Mouse (Mus musculus) kidney, adult 2 months (tissue): Measurements from ENCODE around the gene Hspa1a. TPM values are rescaled to one million over a fixed set of nuclear protein-coding genes. Genes with fewer than 3 reads are reported as not detected.
"Not testable (repeated sequence)": the region's sequence is repeated elsewhere in the genome, so short reads cannot be mapped to it uniquely, and the experiment has no call there.

Source experiments
- DNase-seq: peaks from one replicate; pipeline ENCODE4 v3.0.0; 2021
- H3K27ac ChIP-seq: fragments of 200-500 bp; 2 replicates; pipeline ENCODE4 v1.5.1; 2012; ENCODE audit warnings: low read depth, low read length, control low read depth, inconsistent platforms; ENCODE audit not compliant: insufficient read depth
- H3K27me3 ChIP-seq: fragments of 200-500 bp; replicated peaks from 2 replicates; pipeline ENCODE4 v1.6.1; 2012; ENCODE audit warnings: mild to moderate bottlenecking, moderate library complexity, low read length, inconsistent platforms; ENCODE audit not compliant: control insufficient read depth, insufficient read depth
- H3K36me3 ChIP-seq: fragments of 200-500 bp; 2 replicates; pipeline ENCODE4 v1.6.1; 2012; ENCODE audit warnings: mild to moderate bottlenecking, moderate library complexity, low read length, inconsistent platforms; ENCODE audit not compliant: control insufficient read depth, insufficient read depth
- H3K4me1 ChIP-seq: fragments of 200-500 bp; 2 replicates; pipeline ENCODE4 v1.6.1; 2011; ENCODE audit warnings: low read length; ENCODE audit not compliant: control insufficient read depth, insufficient read depth
- H3K4me3 ChIP-seq: fragments of 200-500 bp; 2 replicates; pipeline ENCODE4 v1.5.1; 2011; ENCODE audit warnings: mild to moderate bottlenecking, low read depth, low read length, control low read depth; ENCODE audit not compliant: insufficient read depth
- CTCF ChIP-seq: fragments of 200-500 bp; conservative IDR thresholded peaks from 2 replicates; pipeline ENCODE4 v1.5.1; 2011; ENCODE audit warnings: low read depth, mild to moderate bottlenecking, control low read depth, low read length, moderate library complexity, mixed read lengths; ENCODE audit not compliant: insufficient read depth, insufficient read length
- POLR2A ChIP-seq: fragments of 200-500 bp; IDR thresholded peaks from one replicate; pipeline ENCODE4 v1.6.1; 2011; ENCODE audit warnings: low read depth, low read length, control low read depth
- WGBS: fragments of 180-500 bp; shearing (Covaris S2); methylation state at CpG from one replicate; pipeline ENCODE4 v1.1.7; 2018; 5-methylcytosine and 5-hydroxymethylcytosine counted together
- polyA plus RNA-seq: library from polyadenylated mRNA; depleted of rRNA; stranded (reverse); fragments of >200 nt; gene quantifications from 2 replicates; pipeline ENCODE4 v1.2.3, GENCODE M21; 2012

Hspa1a gene
- polyA plus RNA-seq, 1 experiment, result 23.4 TPM

DNA sequence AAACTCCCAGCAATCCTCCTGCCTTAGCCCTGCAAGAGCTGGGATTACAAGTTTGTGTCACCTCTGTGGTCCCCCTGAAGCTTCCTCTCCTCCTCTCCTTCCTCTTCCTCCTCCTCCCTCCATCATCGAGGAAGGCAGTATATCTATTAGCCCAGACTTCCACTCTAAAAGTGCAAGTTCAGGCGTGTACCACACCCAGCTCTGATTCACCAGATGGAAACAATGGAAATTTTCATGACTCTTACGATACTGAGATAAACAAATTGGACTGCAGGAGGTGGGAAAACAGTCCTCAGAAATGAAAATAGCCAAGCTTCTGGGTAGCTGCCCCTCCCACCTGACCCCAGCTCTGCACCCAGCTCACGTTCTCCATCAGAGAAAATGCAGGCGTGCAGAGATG, 6.3 kb downstream of the Hspa1a start:
- 69% methylated on average over 5 of the region's 5 CpGs for WGBS
- DNase-seq, result no peak

DNA sequence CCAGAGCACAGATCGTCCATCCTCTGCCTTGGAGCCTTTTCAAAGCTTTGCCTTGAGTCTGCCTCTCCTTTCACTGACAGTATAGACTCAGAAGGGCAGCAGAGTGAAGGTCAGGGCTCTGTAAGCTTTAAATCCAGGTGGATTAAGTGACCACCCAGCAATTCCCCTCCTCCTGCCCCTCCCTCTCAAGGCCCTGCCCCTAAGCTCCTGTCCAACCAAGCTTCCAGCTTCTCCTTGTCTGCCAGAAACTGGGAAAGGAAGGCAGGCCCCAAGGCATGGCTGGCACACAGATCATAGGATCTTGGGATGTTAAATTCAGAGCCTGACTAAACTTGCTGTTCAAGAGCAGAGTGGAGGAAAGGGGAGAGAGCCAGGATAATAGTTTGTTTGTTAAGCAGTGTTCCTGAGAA, 7.3 kb downstream of the Hspa1a start:
- no peak overlapping the region for H3K4me3 ChIP-seq
- no peaks in the 10 kb centered on the region for H3K36me3 ChIP-seq
- no peaks in the 10 kb centered on the region for H3K27me3 ChIP-seq
- peaks cover 9% of the 10 kb centered on the region; the same call in 1 of the 2 replicates for H3K4me1 ChIP-seq
- 42% methylated on average over 1 of the region's 1 CpGs for WGBS
- H3K27ac ChIP-seq, result peak overlapping the region; percentile 85
- no peak for TF ChIP-seq POLR2A
- TF ChIP-seq CTCF, result no peak
- peak; percentile 75 for DNase-seq

More for the DNA sequence above, 6.3 kb downstream of the Hspa1a start:
- TF ChIP-seq CTCF, result no peak
- no peak for TF ChIP-seq POLR2A
- Histone ChIP-seq H3K27ac (peak overlapping the region; percentile 15; the same call in 1 of the 2 replicates), H3K4me3 (no peak overlapping the region), H3K27me3 (no peaks in the 10 kb centered on the region), H3K4me1 (0 out of 2 replicates have a peak, but pooled peaks cover 5% of the 10 kb centered on the region), H3K36me3 (no peaks in the 10 kb centered on the region)

DNA sequence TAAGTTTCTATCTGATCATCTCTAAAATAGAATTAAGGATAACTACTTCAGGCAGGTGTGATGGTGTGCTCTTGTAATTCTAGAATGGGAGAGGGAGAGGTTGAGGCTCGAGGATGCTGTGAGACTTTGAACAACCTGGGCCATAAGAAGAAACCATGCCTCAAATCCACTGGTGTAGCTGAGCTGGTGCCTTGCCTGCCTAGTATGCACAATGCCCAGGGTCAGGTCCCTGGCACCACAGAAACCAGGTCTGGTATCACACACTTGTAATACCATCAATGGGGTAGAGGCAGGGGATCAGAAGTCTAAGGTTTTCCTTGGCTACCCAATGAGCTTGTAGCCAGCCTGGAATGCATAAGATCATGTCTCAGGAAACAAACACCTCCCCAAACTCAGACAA, 9.1 kb downstream of the Hspa1a start:
- no peaks in the 10 kb centered on the region for H3K27me3 ChIP-seq
- TF ChIP-seq CTCF (no peak), POLR2A (no peak)
- H3K36me3 ChIP-seq, result no peaks in the 10 kb centered on the region
- H3K27ac ChIP-seq, result 0 out of 2 replicates have a peak overlapping the region, but pooled peaks have one; percentile 39
- no peak overlapping the region for H3K4me3 ChIP-seq
- H3K4me1 ChIP-seq, result peaks cover 9% of the 10 kb centered on the region; the same call in 1 of the 2 replicates
- no peak for DNase-seq
- WGBS, result 82% methylated on average over 1 of the region's 1 CpGs

- no peaks in the 10 kb centered on the region for H3K36me3 ChIP-seq
- H3K27me3 ChIP-seq, result no peaks in the 10 kb centered on the region
- no peak for DNase-seq
- H3K4me3 ChIP-seq, result no peak overlapping the region
- H3K4me1 ChIP-seq, result peaks cover 9% of the 10 kb centered on the region; the same call in 1 of the 2 replicates
- 45% methylated on average over 3 of the region's 3 CpGs for WGBS
- peak overlapping the region; percentile 83 for H3K27ac ChIP-seq
- TF ChIP-seq POLR2A (no peak), CTCF (no peak)
These were observed 9.8 kb downstream of the Hspa1a start for GRCm38 (mm10) chr17:34962125-34962524.

DNA sequence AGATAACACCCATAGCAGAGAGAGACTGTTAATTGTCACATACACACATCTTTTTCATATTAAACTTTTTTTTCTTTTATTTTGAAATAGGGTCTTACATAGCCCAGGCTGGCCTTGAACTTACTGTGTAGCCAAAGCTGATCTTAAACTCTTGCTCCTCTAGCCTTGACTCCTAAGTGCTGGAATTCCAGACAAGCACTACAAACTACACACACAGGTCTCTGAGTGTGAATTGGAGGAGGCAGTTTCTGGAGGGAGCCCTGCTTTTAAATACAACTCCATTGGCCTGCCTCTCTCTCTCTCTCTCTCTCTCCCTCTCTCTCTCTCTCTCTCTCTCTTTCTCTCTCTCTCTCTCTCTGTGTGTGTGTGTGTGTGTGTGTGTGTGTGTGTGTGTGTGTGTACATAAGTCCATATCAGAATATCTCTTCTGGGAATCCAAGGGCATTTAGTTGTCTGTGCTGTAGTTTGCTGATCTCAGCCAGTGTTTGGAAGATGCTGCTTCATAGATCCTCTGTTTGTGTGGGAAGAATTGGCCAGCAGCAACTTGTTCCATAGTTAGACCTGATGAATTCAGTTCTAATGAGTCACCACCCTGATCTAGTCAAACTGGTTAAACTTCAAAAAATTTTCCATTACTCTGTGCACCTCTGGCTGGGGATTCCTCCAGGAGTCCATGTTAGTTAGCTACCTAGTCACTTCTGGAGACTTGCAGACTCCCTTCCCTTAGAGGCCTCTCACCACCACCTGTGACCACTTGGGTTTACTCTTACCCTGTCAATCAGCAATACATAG, 11.1 kb downstream of the Hspa1a start:
- TF ChIP-seq POLR2A (no peak), CTCF (no peak)
- Histone ChIP-seq H3K27me3 (no peaks in the 10 kb centered on the region), H3K27ac (peak overlapping the region; percentile 83; the same call in 1 of the 2 replicates), H3K36me3 (no peaks in the 10 kb centered on the region), H3K4me3 (no peak overlapping the region), H3K4me1 (peaks cover 9% of the 10 kb centered on the region; the same call in 1 of the 2 replicates)
- peak; percentile 60 for DNase-seq

GRCm38 (mm10) chr17:34959881-34960515, 12.0 kb downstream of the Hspa1a start:
- WGBS, result 7% methylated on average over 12 of the region's 12 CpGs
- DNase-seq, result peak; percentile 84
- Histone ChIP-seq H3K27me3 (no peaks in the 10 kb centered on the region), H3K27ac (peak overlapping the region; percentile 98), H3K36me3 (no peaks in the 10 kb centered on the region), H3K4me1 (peaks cover 6% of the 10 kb centered on the region; the same call in 1 of the 2 replicates), H3K4me3 (peak overlapping the region; percentile 24)
- TF ChIP-seq CTCF (no peak), POLR2A (no peak)

DNA sequence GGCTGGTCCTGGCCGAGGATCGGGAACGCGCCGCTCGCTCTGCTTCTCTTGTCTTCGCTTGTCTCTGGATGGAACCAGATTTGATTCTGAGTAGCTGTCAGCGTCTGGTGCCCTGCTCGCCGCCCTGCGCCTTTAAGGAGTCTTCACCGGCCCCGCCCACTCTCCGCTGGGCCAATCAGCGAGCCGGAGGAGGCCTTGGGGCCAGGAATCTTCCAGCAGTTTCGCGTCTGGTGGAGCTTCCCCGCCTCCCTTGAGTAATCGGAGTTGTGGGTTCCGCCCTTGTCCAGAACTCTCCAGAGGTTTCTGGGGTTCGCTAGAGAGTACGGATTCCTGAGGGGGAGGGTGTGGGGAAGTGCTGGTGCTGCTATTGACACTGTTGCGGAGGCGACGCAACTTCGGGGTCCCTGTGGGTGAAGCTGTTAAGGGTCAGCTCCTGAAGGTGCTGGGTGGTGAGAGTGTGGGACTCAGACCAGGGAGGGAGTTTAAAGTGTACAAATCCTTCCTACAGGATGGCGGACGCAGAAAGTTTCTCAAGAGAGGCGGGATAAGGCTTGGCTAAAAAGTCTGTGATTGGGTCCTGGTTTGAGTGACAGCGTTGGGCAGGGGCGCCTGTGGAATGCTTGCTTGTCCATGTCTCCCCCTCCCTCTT, 12.7 kb downstream of the Hspa1a start, which contains the start of gene Hspa1b:
TSS of gene Hspa1b (minus strand) at position 109 of the 649 bp plus-strand sequence.
- H3K36me3 ChIP-seq, H3K4me1 ChIP-seq, H3K27me3 ChIP-seq: not testable (repeated sequence)
- H3K27ac ChIP-seq, result peak within 1 kb of the TSS; percentile 98
- H3K4me3 ChIP-seq, result peak within 1 kb of the TSS; percentile 68
- TF ChIP-seq POLR2A, result peak; percentile 51
- DNase-seq, result peak; percentile 96
- under 1% methylated on average over 29 of the region's 32 CpGs for WGBS

GRCm38 (mm10) chr17:34958734-34959129, 13.2 kb downstream of the Hspa1a start:
- not testable (repeated sequence) for H3K27me3 ChIP-seq, H3K27ac ChIP-seq, H3K36me3 ChIP-seq, DNase-seq, H3K4me1 ChIP-seq
- H3K4me3 ChIP-seq, result peak overlapping the region; percentile 50
- under 1% methylated on average over 27 of the region's 47 CpGs for WGBS

DNA sequence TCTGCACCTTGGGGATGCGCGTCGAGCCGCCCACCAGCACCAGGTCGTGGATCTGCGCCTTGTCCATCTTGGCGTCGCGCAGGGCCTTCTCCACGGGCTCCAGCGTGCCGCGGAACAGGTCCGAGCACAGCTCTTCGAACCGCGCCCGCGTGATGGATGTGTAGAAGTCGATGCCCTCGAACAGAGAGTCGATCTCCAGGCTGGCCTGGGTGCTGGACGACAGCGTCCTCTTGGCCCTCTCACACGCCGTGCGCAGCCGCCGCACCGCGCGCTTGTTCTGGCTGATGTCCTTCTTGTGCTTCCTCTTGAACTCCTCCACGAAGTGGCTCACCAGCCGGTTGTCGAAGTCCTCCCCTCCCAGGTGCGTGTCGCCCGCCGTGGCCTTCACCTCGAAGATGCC, 14.0 kb downstream of the Hspa1a start:
- not testable (repeated sequence) for DNase-seq, H3K27me3 ChIP-seq, H3K4me3 ChIP-seq, H3K4me1 ChIP-seq, H3K36me3 ChIP-seq, H3K27ac ChIP-seq
- WGBS, result 37% methylated on average over 32 of the region's 40 CpGs

GRCm38 (mm10) chr17:34957291-34957690, 14.7 kb downstream of the Hspa1a start:
- not testable (repeated sequence) for DNase-seq, H3K27me3 ChIP-seq, H3K4me1 ChIP-seq, H3K27ac ChIP-seq, H3K36me3 ChIP-seq
- 22% methylated on average over 39 of the region's 40 CpGs for WGBS
- H3K4me3 ChIP-seq, result peak overlapping the region; percentile 44; the same call in 1 of the 2 replicates
